Mouse (Mus musculus) ES-Bruce4 (cell line): Measurements from ENCODE around the gene Uvrag.

ENCODE experiments used
- EP300 ChIP-seq: IDR thresholded peaks from 2 replicates; pipeline ENCODE4 v1.6.1; 2011; ENCODE audit warnings: low read depth, low read length; ENCODE audit not compliant: insufficient read depth
- POLR2A ChIP-seq: IDR thresholded peaks from one replicate; pipeline ENCODE4 v1.8.1; 2011; ENCODE audit warnings: low read length; ENCODE audit not compliant: insufficient read depth

DNA sequence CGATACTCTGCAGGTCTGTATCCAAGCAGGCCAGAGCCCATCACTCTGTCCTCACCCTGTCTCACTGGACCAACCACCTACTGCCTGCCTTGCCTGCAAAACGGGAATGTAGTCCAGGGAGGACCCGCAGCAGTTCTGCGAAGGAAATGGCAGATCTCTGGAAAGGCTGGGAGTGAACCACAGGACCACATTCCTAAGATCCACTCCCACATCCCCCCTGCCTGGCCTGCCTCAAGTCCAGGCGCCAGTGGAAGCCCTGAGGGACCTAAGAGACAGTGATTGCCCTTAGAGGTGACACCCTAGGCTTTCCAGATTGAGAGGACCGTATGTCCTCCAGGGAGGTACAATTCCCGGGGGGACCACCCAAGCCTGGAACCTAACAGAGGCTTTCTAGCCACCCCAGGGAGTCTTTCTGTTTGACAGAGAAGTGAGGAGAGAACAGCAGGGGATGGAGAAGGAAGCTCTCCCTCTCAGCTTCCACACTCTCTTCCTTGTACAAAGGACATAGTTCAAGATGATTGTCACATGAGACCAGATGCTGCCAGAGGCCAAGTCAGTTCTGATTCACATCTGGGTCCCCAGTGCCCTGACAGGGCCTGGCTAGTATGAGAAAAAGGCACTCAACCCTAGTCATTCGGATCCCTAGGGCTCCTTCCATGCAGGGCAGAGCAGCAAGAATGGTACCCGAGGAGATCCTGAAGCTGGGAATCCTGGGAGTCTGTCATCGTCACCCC is 31.0 kb upstream of the Uvrag start:
- TF ChIP-seq EP300 (no peak), POLR2A (no peak)
